Mouse (Mus musculus) kidney, adult 2 months (tissue): ENCODE results near the gene Gm26741. TPM values are rescaled to one million over a fixed set of nuclear protein-coding genes. Genes with fewer than 3 reads are reported as not detected.

Source experiments
- DNase-seq: peaks from one replicate; pipeline ENCODE4 v3.0.0; 2021
- H3K27ac ChIP-seq: fragments of 200-500 bp; 2 replicates; pipeline ENCODE4 v1.5.1; 2012; ENCODE audit warnings: low read depth, low read length, control low read depth, inconsistent platforms; ENCODE audit not compliant: insufficient read depth
- H3K27me3 ChIP-seq: fragments of 200-500 bp; replicated peaks from 2 replicates; pipeline ENCODE4 v1.6.1; 2012; ENCODE audit warnings: mild to moderate bottlenecking, moderate library complexity, low read length, inconsistent platforms; ENCODE audit not compliant: control insufficient read depth, insufficient read depth
- H3K36me3 ChIP-seq: fragments of 200-500 bp; 2 replicates; pipeline ENCODE4 v1.6.1; 2012; ENCODE audit warnings: mild to moderate bottlenecking, moderate library complexity, low read length, inconsistent platforms; ENCODE audit not compliant: control insufficient read depth, insufficient read depth
- H3K4me1 ChIP-seq: fragments of 200-500 bp; 2 replicates; pipeline ENCODE4 v1.6.1; 2011; ENCODE audit warnings: low read length; ENCODE audit not compliant: control insufficient read depth, insufficient read depth
- H3K4me3 ChIP-seq: fragments of 200-500 bp; 2 replicates; pipeline ENCODE4 v1.5.1; 2011; ENCODE audit warnings: mild to moderate bottlenecking, low read depth, low read length, control low read depth; ENCODE audit not compliant: insufficient read depth
- CTCF ChIP-seq: fragments of 200-500 bp; conservative IDR thresholded peaks from 2 replicates; pipeline ENCODE4 v1.5.1; 2011; ENCODE audit warnings: low read depth, mild to moderate bottlenecking, control low read depth, low read length, moderate library complexity, mixed read lengths; ENCODE audit not compliant: insufficient read depth, insufficient read length
- POLR2A ChIP-seq: fragments of 200-500 bp; IDR thresholded peaks from one replicate; pipeline ENCODE4 v1.6.1; 2011; ENCODE audit warnings: low read depth, low read length, control low read depth
- WGBS: fragments of 180-500 bp; shearing (Covaris S2); methylation state at CpG from one replicate; pipeline ENCODE4 v1.1.7; 2018; 5-methylcytosine and 5-hydroxymethylcytosine counted together
- polyA plus RNA-seq: library from polyadenylated mRNA; depleted of rRNA; stranded (reverse); fragments of >200 nt; gene quantifications from 2 replicates; pipeline ENCODE4 v1.2.3, GENCODE M21; 2012

Gm26741 gene
- polyA plus RNA-seq, 1 experiment = not detected

GRCm38 (mm10) chr10:52360241-52360735 is 1.7 kb downstream of the Gm26741 start:
- whole genome bisulfite sequencing = 96% methylated on average over 4 of the region's 4 CpGs
- Histone ChIP-seq H3K27ac (no peak overlapping the region), H3K27me3 (no peaks in the 10 kb centered on the region), H3K36me3 (peaks cover 1% of the 10 kb centered on the region; the same call in 1 of the 2 replicates), H3K4me3 (no peak overlapping the region), H3K4me1 (no peaks in the 10 kb centered on the region)
- no peak for TF ChIP-seq POLR2A
- no peak for TF ChIP-seq CTCF
- DNase-seq = no peak

GRCm38 (mm10) chr10:52360862-52361609 is 2.5 kb downstream of the Gm26741 start:
- Histone ChIP-seq H3K36me3 (peaks cover 1% of the 10 kb centered on the region; the same call in 1 of the 2 replicates), H3K27ac (no peak overlapping the region), H3K4me1 (no peaks in the 10 kb centered on the region), H3K4me3 (no peak overlapping the region), H3K27me3 (no peaks in the 10 kb centered on the region)
- TF ChIP-seq POLR2A = no peak
- TF ChIP-seq CTCF = no peak
- 66% methylated on average over 9 of the region's 9 CpGs for WGBS
- DNase-seq = peak; percentile 55

- 82% methylated on average over 4 of the region's 4 CpGs for WGBS
- Histone ChIP-seq H3K36me3 (no peaks in the 10 kb centered on the region), H3K27me3 (no peaks in the 10 kb centered on the region), H3K4me1 (no peaks in the 10 kb centered on the region; the same call in 1 of the 2 replicates), H3K4me3 (no peak overlapping the region), H3K27ac (no peak overlapping the region)
- TF ChIP-seq CTCF = no peak
- TF ChIP-seq POLR2A = no peak
- no peak for DNase-seq
Measured at GRCm38 (mm10) chr10:52368376-52368775, 9.8 kb downstream of the Gm26741 start.

GRCm38 (mm10) chr10:52373834-52374233 is 15.3 kb downstream of the Gm26741 start:
- Histone ChIP-seq H3K27ac (0 out of 2 replicates have a peak overlapping the region, but pooled peaks have one; percentile 30), H3K4me3 (no peak overlapping the region), H3K4me1 (peaks cover 9% of the 10 kb centered on the region; the same call in 1 of the 2 replicates), H3K36me3 (no peaks in the 10 kb centered on the region; the same call in 1 of the 2 replicates), H3K27me3 (no peaks in the 10 kb centered on the region)
- TF ChIP-seq CTCF (no peak), POLR2A (no peak)
- 43% methylated on average over 4 of the region's 4 CpGs for WGBS
- no peak for DNase-seq

GRCm38 (mm10) chr10:52374651-52375050 is 16.1 kb downstream of the Gm26741 start:
- TF ChIP-seq POLR2A = no peak
- TF ChIP-seq CTCF = no peak
- no peaks in the 10 kb centered on the region for H3K27me3 ChIP-seq
- no peak overlapping the region for H3K27ac ChIP-seq
- no peaks in the 10 kb centered on the region; the same call in 1 of the 2 replicates for H3K36me3 ChIP-seq
- peak; percentile 81 for DNase-seq
- H3K4me3 ChIP-seq = no peak overlapping the region
- H3K4me1 ChIP-seq = peaks cover 9% of the 10 kb centered on the region; the same call in 1 of the 2 replicates

GRCm38 (mm10) chr10:52376422-52376821 is 17.9 kb downstream of the Gm26741 start:
- peaks cover 9% of the 10 kb centered on the region; the same call in 1 of the 2 replicates for H3K4me1 ChIP-seq
- no peak overlapping the region for H3K27ac ChIP-seq
- WGBS = 92% methylated on average over 2 of the region's 2 CpGs
- H3K36me3 ChIP-seq = no peaks in the 10 kb centered on the region; the same call in 1 of the 2 replicates
- DNase-seq = no peak
- no peak for TF ChIP-seq CTCF
- no peak for TF ChIP-seq POLR2A
- no peak overlapping the region for H3K4me3 ChIP-seq
- no peaks in the 10 kb centered on the region for H3K27me3 ChIP-seq

- Histone ChIP-seq H3K4me1 (peaks cover 11% of the 10 kb centered on the region), H3K27ac (no peak overlapping the region), H3K27me3 (no peaks in the 10 kb centered on the region), H3K4me3 (no peak overlapping the region), H3K36me3 (no peaks in the 10 kb centered on the region; the same call in 1 of the 2 replicates)
- TF ChIP-seq POLR2A (no peak), CTCF (no peak)
- no peak for DNase-seq
- 72% methylated on average over 2 of the region's 2 CpGs for WGBS
Measured at GRCm38 (mm10) chr10:52377813-52378212, 19.2 kb downstream of the Gm26741 start.
